Mouse (Mus musculus): ENCODE measurements around the gene Olfr934.

Gene Olfr934

GRCm38 (mm10) chr9:38988215-38988614 lies at the start of gene Olfr934:
Gene Olfr934, minus strand, starts transcription at chr9:38988315.
- no peak for DNase-seq (ENCODE audit: low read depth, low spot score)

GRCm38 (mm10) chr9:39023277-39023676 lies 35.2 kb upstream of the Olfr934 start, which contains the start of gene Olfr146:
Gene Olfr146, minus strand, starts transcription at chr9:39023377.
- no peak for DNase-seq (ENCODE audit: low read depth, low spot score)

GRCm38 (mm10) chr9:38999583-38999982 lies 11.5 kb upstream of the Olfr934 start, which contains the start of gene Olfr935:
Gene Olfr935, minus strand, starts transcription at chr9:38999683.
- DNase-seq (ENCODE audit: low read depth, low spot score): no peak

DNA sequence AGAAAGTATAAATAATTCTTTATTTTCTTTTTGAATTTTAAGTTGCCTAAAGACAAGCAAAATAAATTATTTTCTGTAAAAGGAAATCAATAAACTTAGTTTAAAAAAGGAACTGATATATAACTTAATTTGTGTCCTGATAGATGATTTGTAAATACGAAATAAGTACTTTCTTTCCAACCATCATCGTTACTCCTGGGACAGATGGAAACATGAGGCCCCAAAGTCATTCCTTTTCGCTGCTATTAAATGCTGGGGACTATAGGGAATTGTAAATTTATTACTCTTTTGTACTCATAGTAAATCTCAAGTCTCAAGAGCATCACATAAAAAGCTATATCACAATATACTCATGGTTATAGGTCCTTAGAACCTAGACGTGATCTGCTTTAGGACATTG lies 16.1 kb downstream of the Olfr934 start, which contains the start of gene Olfr933:
Gene Olfr933 (plus strand): TSS at position 301 of the 400 bp plus-strand sequence.
- no peak for DNase-seq (ENCODE audit: low read depth, low spot score)

GRCm38 (mm10) chr9:38954124-38954416 lies 34.0 kb downstream of the Olfr934 start:
- no peak for DNase-seq (ENCODE audit: low read depth, low spot score)

- DNase-seq (ENCODE audit: low read depth, low spot score): no peak
These were observed 34.6 kb downstream of the Olfr934 start for GRCm38 (mm10) chr9:38953401-38954123.

Measured in CD4-positive helper T cell, adult 2 months (primary cell).